In genomic region chr2:117064126-117064525, GRCm38 (mm10) we compare ENCODE assay signal across 28 mouse cellular contexts. TPM values are rescaled to one million over a fixed set of nuclear protein-coding genes. Genes with fewer than 3 reads are reported as not detected.
DNase-seq lines count a peak whose midpoint lies in the region; ATAC-seq lines count a peak whose summit lies in the region.
"Had no signal": no experiment of that assay in that cellular context is flagged by ENCODE, and none has a peak within 500 bp of the region (broad histone marks: within the 10 kb centered on the region; RNA-seq: fewer than 3 reads in every experiment).

No protein-coding gene starts in this region.

- no peaks in the 10 kb centered on the region for H3K27me3 ChIP-seq in hindbrain, embryonic 11.5 days (ENCODE audit: control insufficient read depth, insufficient read depth, low read length)
- H3K27me3 ChIP-seq in hindbrain, embryonic 12.5 days = no peaks in the 10 kb centered on the region
- H3K27me3 ChIP-seq in midbrain, embryonic 12.5 days = no peaks in the 10 kb centered on the region
- no peaks in the 10 kb centered on the region for H3K27me3 ChIP-seq in midbrain, embryonic 16.5 days (ENCODE audit: control insufficient read depth, insufficient read depth, low read depth, low read length)
- H3K27me3 ChIP-seq in midbrain, embryonic 13.5 days = no peaks in the 10 kb centered on the region
- H3K27me3 ChIP-seq: embryonic facial prominence, embryonic 15.5 days; forebrain, embryonic 13.5 days; heart, embryonic 13.5 days; intestine, embryonic 15.5 days; neural tube, embryonic 12.5 days; stomach, embryonic 15.5 days had no signal

- no peak for DNase-seq in hindbrain, embryonic 11.5 days (ENCODE audit: low spot score)
- DNase-seq in frontal cortex, postnatal 10 days (ENCODE audit: low spot score in 2 of 2) = no peak
- DNase-seq in adrenal gland, postnatal 14 days = no peak
- DNase-seq: adrenal gland, postnatal 25 days; cerebellum, adult 18-20 months; heart, adult 2 months; heart, postnatal 10 days; kidney, adult 2 months; kidney, postnatal 36 days; liver; lung, adult 2 months; lung, postnatal 10 days; thymus, postnatal 14 days had no signal

- no peak overlapping the region for H3K4me2 ChIP-seq in hindbrain, embryonic 11.5 days (replicated peaks; ENCODE audit: low read depth, low read length)
- no peak overlapping the region for H3K4me2 ChIP-seq in hindbrain, embryonic 12.5 days (replicated peaks)
- H3K4me2 ChIP-seq in midbrain, embryonic 12.5 days (replicated peaks) = no peak overlapping the region
- H3K4me2 ChIP-seq in midbrain, embryonic 16.5 days (ENCODE audit: low read length) = no peak overlapping the region
- no peak overlapping the region for H3K4me2 ChIP-seq in midbrain, embryonic 13.5 days (replicated peaks)
- H3K4me2 ChIP-seq: embryonic facial prominence, embryonic 15.5 days; forebrain, embryonic 13.5 days; heart, embryonic 13.5 days; intestine, embryonic 15.5 days; neural tube, embryonic 12.5 days; stomach, embryonic 15.5 days had no signal

- ATAC-seq in hindbrain, embryonic 11.5 days (ENCODE audit: low FRiP score) = peak; percentile 22; the same call in 1 of the 2 replicates
- ATAC-seq in hindbrain, embryonic 12.5 days (ENCODE audit: low FRiP score) = no peak
- ATAC-seq in midbrain, embryonic 12.5 days (ENCODE audit: low FRiP score, low read depth) = peak; percentile 38; the same call in 1 of the 2 replicates
- ATAC-seq in midbrain, embryonic 16.5 days = no peak
- 0 out of 2 replicates have a peak, but pooled peaks have one; percentile 24 for ATAC-seq in midbrain, embryonic 13.5 days
- ATAC-seq: CD4-positive, CD25-positive, alpha-beta regulatory T cell, adult 4 months; forebrain, embryonic 13.5 days; intestine, embryonic 15.5 days had no signal

- H3K4me1 ChIP-seq in hindbrain, embryonic 11.5 days (replicated peaks; ENCODE audit: control insufficient read depth, insufficient read depth, low read length) = no peaks in the 10 kb centered on the region
- no peaks in the 10 kb centered on the region for H3K4me1 ChIP-seq in hindbrain, embryonic 12.5 days
- H3K4me1 ChIP-seq in midbrain, embryonic 12.5 days = no peaks in the 10 kb centered on the region
- H3K4me1 ChIP-seq in midbrain, embryonic 16.5 days (ENCODE audit: control insufficient read depth, insufficient read depth, low read length) = no peaks in the 10 kb centered on the region
- no peaks in the 10 kb centered on the region for H3K4me1 ChIP-seq in midbrain, embryonic 13.5 days (replicated peaks)
- H3K4me1 ChIP-seq: embryonic facial prominence, embryonic 15.5 days; forebrain, embryonic 13.5 days; heart, embryonic 13.5 days; intestine, embryonic 15.5 days; neural tube, embryonic 12.5 days; stomach, embryonic 15.5 days had no signal

- H3K27ac ChIP-seq in hindbrain, embryonic 11.5 days (ENCODE audit: low read depth, low read length) = no peak overlapping the region
- H3K27ac ChIP-seq in hindbrain, embryonic 12.5 days = no peak overlapping the region
- H3K27ac ChIP-seq in midbrain, embryonic 12.5 days (replicated peaks) = no peak overlapping the region
- H3K27ac ChIP-seq in midbrain, embryonic 16.5 days (ENCODE audit: low read length) = no peak overlapping the region
- H3K27ac ChIP-seq in midbrain, embryonic 13.5 days = no peak overlapping the region
- H3K27ac ChIP-seq: embryonic facial prominence, embryonic 15.5 days; forebrain, embryonic 13.5 days; heart, adult 2 months; heart, embryonic 13.5 days; intestine, embryonic 15.5 days; layer of hippocampus, adult 2 months; left cerebral cortex, adult 2 months; liver, embryonic 14.5 days; neural tube, embryonic 12.5 days; stomach, embryonic 15.5 days had no signal

- H3K9me3 ChIP-seq in hindbrain, embryonic 11.5 days (ENCODE audit: control insufficient read depth, low read length) = no peaks in the 10 kb centered on the region
- no peaks in the 10 kb centered on the region for H3K9me3 ChIP-seq in hindbrain, embryonic 12.5 days (replicated peaks)
- H3K9me3 ChIP-seq in midbrain, embryonic 12.5 days = no peaks in the 10 kb centered on the region
- H3K9me3 ChIP-seq in midbrain, embryonic 16.5 days (replicated peaks; ENCODE audit: control insufficient read depth, low read length, poor library complexity, severe bottlenecking) = no peaks in the 10 kb centered on the region
- H3K9me3 ChIP-seq in midbrain, embryonic 13.5 days = no peaks in the 10 kb centered on the region
- H3K9me3 ChIP-seq: embryonic facial prominence, embryonic 15.5 days; forebrain, embryonic 13.5 days; heart, embryonic 13.5 days; intestine, embryonic 15.5 days; neural tube, embryonic 12.5 days; stomach, embryonic 15.5 days had no signal

- no peak overlapping the region for H3K9ac ChIP-seq in hindbrain, embryonic 11.5 days (ENCODE audit: low read depth, low read length)
- no peak overlapping the region for H3K9ac ChIP-seq in hindbrain, embryonic 12.5 days
- H3K9ac ChIP-seq in midbrain, embryonic 12.5 days (replicated peaks) = no peak overlapping the region
- no peak overlapping the region for H3K9ac ChIP-seq in midbrain, embryonic 16.5 days (ENCODE audit: low read depth, low read length)
- no peak overlapping the region for H3K9ac ChIP-seq in midbrain, embryonic 13.5 days (replicated peaks)
- H3K9ac ChIP-seq: embryonic facial prominence, embryonic 15.5 days; forebrain, embryonic 13.5 days; heart, embryonic 13.5 days; intestine, embryonic 15.5 days; liver, embryonic 14.5 days; neural tube, embryonic 12.5 days; stomach, embryonic 15.5 days had no signal

- WGBS in hindbrain, embryonic 11.5 days = 69% methylated on average over 2 of the region's 2 CpGs
- WGBS in hindbrain, embryonic 12.5 days = 84% methylated on average over 2 of the region's 2 CpGs
- 81% methylated on average over 2 of the region's 2 CpGs for WGBS in midbrain, embryonic 12.5 days
- WGBS in midbrain, embryonic 16.5 days = 78% methylated on average over 2 of the region's 2 CpGs
- WGBS in midbrain, embryonic 13.5 days = 85% methylated on average over 2 of the region's 2 CpGs

- no peaks in the 10 kb centered on the region for H3K36me3 ChIP-seq in hindbrain, embryonic 11.5 days (ENCODE audit: control insufficient read depth, insufficient read depth, low read length)
- H3K36me3 ChIP-seq in hindbrain, embryonic 12.5 days = no peaks in the 10 kb centered on the region
- H3K36me3 ChIP-seq in midbrain, embryonic 12.5 days = no peaks in the 10 kb centered on the region
- no peaks in the 10 kb centered on the region for H3K36me3 ChIP-seq in midbrain, embryonic 16.5 days (ENCODE audit: control insufficient read depth, insufficient read depth, low read length)
- no peaks in the 10 kb centered on the region for H3K36me3 ChIP-seq in midbrain, embryonic 13.5 days
- H3K36me3 ChIP-seq: embryonic facial prominence, embryonic 15.5 days; heart, embryonic 13.5 days; intestine, embryonic 15.5 days; neural tube, embryonic 12.5 days; stomach, embryonic 15.5 days had no signal

- no peak overlapping the region for H3K4me3 ChIP-seq in hindbrain, embryonic 11.5 days (ENCODE audit: low read depth, low read length)
- no peak overlapping the region for H3K4me3 ChIP-seq in hindbrain, embryonic 12.5 days
- H3K4me3 ChIP-seq in midbrain, embryonic 12.5 days = no peak overlapping the region
- H3K4me3 ChIP-seq in midbrain, embryonic 16.5 days (ENCODE audit: low read depth, low read length) = no peak overlapping the region
- no peak overlapping the region for H3K4me3 ChIP-seq in midbrain, embryonic 13.5 days (replicated peaks)
- H3K4me3 ChIP-seq: embryonic facial prominence, embryonic 15.5 days; forebrain, embryonic 13.5 days; heart, adult 2 months; heart, embryonic 13.5 days; intestine, embryonic 15.5 days; layer of hippocampus, adult 2 months; left cerebral cortex, adult 2 months; myocyte; neural tube, embryonic 12.5 days; stomach, embryonic 15.5 days had no signal

RNA-seq across cellular contexts. Expression of gene Spred1, which starts 57.0 kb away (rescaled TPM):
- polyA plus RNA-seq in hindbrain, embryonic 11.5 days (2014; fragmentation: Nextera tagmentation; extraction: Ambion mirVana) = 17.8 and 23.3 TPM in 2 replicates
- polyA plus RNA-seq in hindbrain, embryonic 12.5 days (2016; fragmentation: Nextera tagmentation; extraction: Ambion mirVana) = 21.0 and 23.4 TPM in 2 replicates
- polyA plus RNA-seq in midbrain, embryonic 12.5 days (2016; fragmentation: Nextera tagmentation; extraction: Ambion mirVana) = 17.8 and 21.7 TPM in 2 replicates
- polyA plus RNA-seq in midbrain, embryonic 16.5 days (2015; fragmentation: Nextera tagmentation; extraction: Ambion mirVana) = 7.6 TPM in 2 replicates
- polyA plus RNA-seq in midbrain, embryonic 13.5 days (2015; fragmentation: Nextera tagmentation; extraction: Ambion mirVana) = 7.4 and 7.9 TPM in 2 replicates
- 63.9 and 64.1 TPM in 2 replicates for total RNA-seq in adrenal gland, postnatal 14 days (2021)

Comparison
In these comparisons a context has a peak if more than half of its experiments do, and no peak if none do; other contexts are left out.
1. ATAC-seq: peak in hindbrain, embryonic 11.5 days (single experiment), midbrain, embryonic 12.5 days (single experiment) and midbrain, embryonic 13.5 days (single experiment); none in hindbrain, embryonic 12.5 days (single experiment) and midbrain, embryonic 16.5 days (single experiment).